Mouse (Mus musculus) hindbrain, embryonic 14.5 days (tissue): ENCODE measurements at regions not wholly inside any gene's neighbourhood (a gene's known extent, or its start where the extent isn't known, plus 50 kb on each side); places are given as distances from the start of the nearest gene placed in this dataset.

Experiments used
- ATAC-seq: fragments of 200-750 bp; cut with Nextera tagmentation; 2 replicates; pipeline ENCODE4 v1.8.0; 2017; ENCODE audit warnings: moderate number of reproducible peaks, mild to moderate bottlenecking, moderate TSS enrichment, moderate library complexity; ENCODE audit not compliant: low FRiP score
- DNase-seq: peaks from one replicate; pipeline ENCODE4 v3.0.0-alpha.2; 2015; ENCODE audit warnings: low spot score
- H3K27ac ChIP-seq: fragments of 300-500 bp; sonication (generic); 2 replicates; pipeline ENCODE4 v1.5.1; 2014; ENCODE audit warnings: mild to moderate bottlenecking, moderate library complexity
- H3K27me3 ChIP-seq: fragments of 300-500 bp; sonication (generic); 2 replicates; pipeline ENCODE4 v1.6.1; 2014; ENCODE audit warnings: mild to moderate bottlenecking, low read length, mixed read lengths; ENCODE audit not compliant: control insufficient read depth, insufficient read depth
- H3K36me3 ChIP-seq: fragments of 300-500 bp; sonication (generic); replicated peaks from 2 replicates; pipeline ENCODE4 v1.6.1; 2014; ENCODE audit not compliant: control insufficient read depth, insufficient read depth
- H3K4me1 ChIP-seq: fragments of 300-500 bp; sonication (generic); replicated peaks from 2 replicates; pipeline ENCODE4 v1.6.1; 2014; ENCODE audit warnings: antibody characterized with exemption, low read length, mixed read lengths; ENCODE audit not compliant: control insufficient read depth, insufficient read depth
- H3K4me2 ChIP-seq: fragments of 300-500 bp; sonication (generic); replicated peaks from 2 replicates; pipeline ENCODE4 v1.6.1; 2014; ENCODE audit warnings: mild to moderate bottlenecking, moderate library complexity
- H3K4me3 ChIP-seq: fragments of 300-500 bp; sonication (generic); replicated peaks from 2 replicates; pipeline ENCODE4 v1.5.1; 2014; ENCODE audit warnings: mild to moderate bottlenecking, low read length
- H3K9ac ChIP-seq: fragments of 300-500 bp; sonication (generic); 2 replicates; pipeline ENCODE4 v1.6.1; 2014
- H3K9me3 ChIP-seq: fragments of 300-500 bp; sonication (generic); 2 replicates; pipeline ENCODE4 v1.6.1; 2016; ENCODE audit warnings: low read length; ENCODE audit not compliant: control insufficient read depth
- WGBS: fragments of 180-500 bp; shearing (Covaris S2); extraction: QIAGEN DNeasy Blood & Tissue Kit; methylation state at CpG from one replicate; pipeline ENCODE4 v1.1.7; 2014; 5-methylcytosine and 5-hydroxymethylcytosine counted together

DNA sequence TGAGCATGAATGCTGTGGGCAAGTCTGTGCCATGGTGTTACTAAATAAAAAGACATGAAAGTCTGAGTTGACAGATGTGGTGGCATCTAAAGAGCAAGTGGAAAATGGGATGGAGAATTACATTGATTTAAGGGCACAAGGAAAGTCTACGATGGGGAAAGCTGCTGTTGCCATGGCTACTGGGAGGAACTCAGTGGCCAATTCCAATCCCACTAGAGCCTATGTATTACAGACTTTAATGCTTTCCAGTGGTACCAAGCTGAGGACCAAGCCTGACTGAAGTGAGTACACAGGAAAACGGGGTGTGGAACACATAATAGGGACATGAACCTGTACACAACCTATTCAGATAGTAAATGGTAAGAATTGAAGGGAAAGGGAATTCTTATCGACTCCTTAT lies 654.9 kb downstream of the Trib2 start:
- H3K4me2 ChIP-seq = no peak overlapping the region
- no peak for DNase-seq
- no peak overlapping the region for H3K4me3 ChIP-seq
- no peak overlapping the region for H3K27ac ChIP-seq
- H3K9ac ChIP-seq = no peak overlapping the region
- H3K4me1 ChIP-seq = no peaks in the 10 kb centered on the region
- no peaks in the 10 kb centered on the region for H3K9me3 ChIP-seq
- H3K36me3 ChIP-seq = no peaks in the 10 kb centered on the region
- H3K27me3 ChIP-seq = no peaks in the 10 kb centered on the region
- WGBS = 59% methylated on average over 3 of the region's 3 CpGs
- ATAC-seq = no peak; the same call in 1 of the 2 replicates

DNA sequence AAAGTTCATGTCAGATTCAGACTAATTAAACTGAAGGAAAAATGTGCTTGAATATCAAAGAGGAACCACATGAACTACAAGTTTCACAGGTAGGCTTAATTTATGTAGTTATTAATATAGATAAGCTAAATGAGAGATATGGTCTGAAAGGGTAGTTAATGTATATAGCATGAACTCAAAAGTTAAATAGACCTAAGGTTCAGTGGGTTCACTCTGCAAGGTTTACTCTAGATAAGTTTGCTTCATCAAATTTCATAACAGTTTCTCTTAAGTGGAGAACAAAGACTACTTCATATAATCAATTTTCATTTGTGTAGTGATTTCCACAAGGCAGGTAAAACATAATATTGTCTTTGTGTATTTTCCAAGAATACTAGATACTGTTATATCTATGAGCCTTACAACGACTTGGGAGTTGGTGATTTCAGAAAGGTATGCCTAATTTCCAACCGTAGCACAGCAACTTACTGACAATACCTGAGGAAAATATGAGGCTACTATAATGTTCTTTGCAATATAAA lies 656.2 kb downstream of the Trib2 start:
- Histone ChIP-seq H3K9me3 (no peaks in the 10 kb centered on the region), H3K36me3 (no peaks in the 10 kb centered on the region)

DNA sequence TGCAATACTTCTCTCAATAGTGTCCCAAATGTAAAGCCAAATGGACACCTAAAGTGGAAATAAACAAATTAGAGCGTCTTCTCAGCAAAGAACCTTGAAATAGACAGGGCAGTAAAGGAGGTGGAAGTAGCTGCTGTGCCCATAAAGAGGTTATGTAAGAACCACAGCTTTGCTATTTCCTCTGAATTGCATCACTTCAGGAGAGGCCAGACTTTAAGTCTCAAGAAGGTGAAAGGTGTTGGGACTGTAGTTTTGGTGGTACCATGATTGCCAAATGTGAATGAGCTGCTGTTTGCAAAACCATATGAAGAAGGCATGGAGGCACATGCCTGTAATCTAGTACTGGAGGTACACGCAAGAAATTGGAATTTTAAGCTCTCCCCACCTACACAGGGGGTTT lies 670.3 kb downstream of the Trib2 start:
- ATAC-seq (no peak), DNase-seq (no peak)
- Histone ChIP-seq H3K4me2 (no peak overlapping the region), H3K27ac (no peak overlapping the region), H3K4me3 (no peak overlapping the region), H3K36me3 (no peaks in the 10 kb centered on the region), H3K27me3 (no peaks in the 10 kb centered on the region), H3K9ac (no peak overlapping the region), H3K9me3 (no peaks in the 10 kb centered on the region), H3K4me1 (no peaks in the 10 kb centered on the region)
- 82% methylated on average over 2 of the region's 2 CpGs for WGBS

More for the DNA sequence above, 656.2 kb downstream of the Trib2 start:
- H3K4me2 ChIP-seq = no peak overlapping the region
- H3K4me1 ChIP-seq = no peaks in the 10 kb centered on the region
- DNase-seq (no peak), ATAC-seq (no peak)
- H3K4me3 ChIP-seq = no peak overlapping the region
- WGBS = 91% methylated on average over 2 of the region's 2 CpGs
- no peak overlapping the region for H3K9ac ChIP-seq
- H3K27me3 ChIP-seq = no peaks in the 10 kb centered on the region
- no peak overlapping the region for H3K27ac ChIP-seq

DNA sequence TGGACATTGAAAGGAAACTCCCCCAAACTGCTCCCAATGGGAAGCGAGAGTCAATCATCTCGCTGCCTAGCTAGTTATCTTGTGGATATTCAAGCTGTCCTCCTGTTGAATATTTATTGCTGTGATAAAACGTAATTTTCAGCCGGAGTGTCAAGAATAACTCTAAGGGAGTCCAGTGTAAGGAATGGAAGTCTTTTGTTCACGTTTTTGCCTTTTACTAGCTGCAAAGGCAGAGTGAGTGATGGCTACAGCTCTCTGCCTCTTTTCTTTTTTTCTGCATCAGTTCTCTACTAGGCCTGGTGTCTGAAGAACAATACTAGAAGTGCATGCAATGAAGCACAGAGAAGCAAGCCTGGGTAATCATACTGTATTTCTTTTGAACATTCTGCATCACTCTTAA lies 679.7 kb downstream of the Trib2 start:
- Histone ChIP-seq H3K4me1 (no peaks in the 10 kb centered on the region), H3K4me3 (no peak overlapping the region), H3K9me3 (no peaks in the 10 kb centered on the region), H3K27ac (no peak overlapping the region), H3K9ac (no peak overlapping the region), H3K4me2 (no peak overlapping the region), H3K27me3 (no peaks in the 10 kb centered on the region), H3K36me3 (no peaks in the 10 kb centered on the region)
- 37% methylated on average over 5 of the region's 5 CpGs for WGBS
- ATAC-seq (no peak), DNase-seq (no peak)

DNA sequence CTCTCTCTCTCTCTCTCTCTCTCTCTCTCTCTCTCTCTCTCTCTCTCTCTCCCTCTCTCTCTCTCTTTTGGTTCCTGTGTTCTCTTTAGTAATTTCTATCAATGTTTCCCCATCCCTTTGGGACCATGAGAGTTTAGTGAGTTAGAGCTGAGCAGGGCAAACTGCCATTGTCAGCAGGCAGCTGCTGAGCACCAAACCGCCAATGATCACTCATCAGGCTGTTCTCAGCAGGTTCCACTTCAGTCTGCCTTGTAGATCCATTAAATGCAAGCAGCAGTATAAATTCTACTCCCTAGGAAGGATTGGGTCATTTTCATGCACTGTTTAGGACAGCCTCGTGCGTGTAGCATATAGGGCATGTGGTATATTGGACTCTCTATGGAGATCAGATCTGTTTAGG lies 692.5 kb downstream of the Trib2 start:
- H3K4me1 ChIP-seq = no peaks in the 10 kb centered on the region
- 62% methylated on average over 3 of the region's 3 CpGs for WGBS
- ATAC-seq = peak; percentile 40; the same call in 1 of the 2 replicates
- no peaks in the 10 kb centered on the region for H3K9me3 ChIP-seq
- H3K27me3 ChIP-seq = no peaks in the 10 kb centered on the region
- H3K4me2 ChIP-seq = no peak overlapping the region
- no peak overlapping the region for H3K9ac ChIP-seq
- no peak overlapping the region for H3K27ac ChIP-seq
- H3K36me3 ChIP-seq = no peaks in the 10 kb centered on the region
- DNase-seq = no peak
- H3K4me3 ChIP-seq = no peak overlapping the region

DNA sequence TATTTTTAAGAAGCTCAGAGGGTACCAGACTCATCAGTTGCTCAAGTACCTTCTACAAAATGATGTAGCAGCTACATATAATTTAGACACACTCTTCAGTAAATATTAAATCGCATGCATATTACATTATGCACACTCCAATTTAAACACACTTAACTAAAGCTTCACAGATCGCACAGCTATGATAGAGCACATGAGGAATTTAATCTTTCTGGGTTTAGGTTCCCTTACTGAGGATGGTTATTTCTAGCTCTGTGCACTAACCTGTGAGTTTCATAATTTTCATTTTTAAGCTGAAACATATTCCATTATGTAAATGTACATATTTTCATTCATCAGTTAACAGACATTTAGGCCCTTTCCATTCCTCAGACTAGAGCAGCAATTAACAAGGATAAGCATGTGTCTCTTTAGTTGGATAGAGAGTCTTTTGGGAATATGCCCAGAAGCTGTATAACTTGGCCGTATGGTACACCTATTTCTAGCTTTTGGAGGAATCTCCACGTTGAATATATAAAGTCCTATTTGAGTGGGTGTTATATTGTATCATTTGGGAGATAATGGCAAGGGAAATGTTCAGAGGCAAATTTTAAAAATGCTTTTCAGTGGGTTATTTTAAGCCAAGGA lies 694.0 kb downstream of the Trib2 start:
- no peak for ATAC-seq

DNA sequence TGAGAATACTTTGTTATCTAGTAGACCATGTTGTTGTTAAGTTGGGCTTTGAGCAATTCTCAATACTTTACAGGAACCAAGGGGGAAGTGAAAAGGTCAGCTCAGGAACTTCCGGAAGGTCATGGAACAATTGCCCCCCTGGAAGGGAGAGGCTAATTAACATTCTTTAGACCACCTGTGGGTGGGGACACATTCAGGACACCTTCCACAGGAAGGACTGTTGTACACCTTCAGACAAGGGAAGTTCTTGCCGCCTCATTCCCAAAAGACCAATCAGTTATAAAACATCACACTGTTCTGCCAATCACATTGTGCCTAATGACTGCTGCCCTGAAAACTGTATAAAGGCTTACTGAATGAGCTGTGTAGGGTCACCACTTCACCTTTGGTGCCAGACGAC lies 701.2 kb downstream of the Trib2 start:
- H3K9ac ChIP-seq = no peak overlapping the region
- no peak for DNase-seq
- no peaks in the 10 kb centered on the region for H3K27me3 ChIP-seq
- H3K9me3 ChIP-seq = no peaks in the 10 kb centered on the region
- WGBS = 93% methylated on average over 3 of the region's 3 CpGs
- no peak overlapping the region for H3K27ac ChIP-seq
- no peak for ATAC-seq
- no peak overlapping the region for H3K4me3 ChIP-seq
- H3K4me2 ChIP-seq = no peak overlapping the region
- H3K4me1 ChIP-seq = no peaks in the 10 kb centered on the region
- H3K36me3 ChIP-seq = no peaks in the 10 kb centered on the region

More for the DNA sequence above, 694.0 kb downstream of the Trib2 start:
- WGBS = 85% methylated on average over 4 of the region's 4 CpGs
- H3K4me3 ChIP-seq = no peak overlapping the region
- DNase-seq = no peak
- no peaks in the 10 kb centered on the region for H3K9me3 ChIP-seq
- H3K27ac ChIP-seq = no peak overlapping the region
- no peak overlapping the region for H3K9ac ChIP-seq
- H3K4me1 ChIP-seq = no peaks in the 10 kb centered on the region
- H3K36me3 ChIP-seq = no peaks in the 10 kb centered on the region
- no peaks in the 10 kb centered on the region for H3K27me3 ChIP-seq
- H3K4me2 ChIP-seq = no peak overlapping the region

DNA sequence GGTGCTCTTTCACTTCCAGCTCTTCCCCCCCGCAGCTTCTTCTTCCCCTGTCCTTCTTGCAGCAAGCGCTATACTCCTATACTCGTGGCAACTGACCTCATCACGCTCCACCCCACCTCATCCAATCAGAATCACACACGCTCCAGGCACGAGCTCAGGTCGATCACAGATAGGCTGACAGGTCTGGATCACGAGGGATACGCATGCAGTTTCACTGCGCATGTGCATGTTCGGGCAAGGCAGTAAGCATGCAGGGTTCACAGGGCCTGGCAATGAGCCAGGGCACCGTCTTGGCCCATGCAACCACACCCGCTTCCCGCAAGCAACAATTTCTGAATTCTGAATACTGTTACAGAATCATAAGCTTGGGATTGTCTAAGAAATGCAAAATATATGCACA lies 701.9 kb downstream of the Trib2 start:
- no peaks in the 10 kb centered on the region for H3K27me3 ChIP-seq
- H3K9me3 ChIP-seq = no peaks in the 10 kb centered on the region
- no peak overlapping the region for H3K4me2 ChIP-seq
- no peaks in the 10 kb centered on the region for H3K4me1 ChIP-seq
- no peaks in the 10 kb centered on the region for H3K36me3 ChIP-seq
- H3K4me3 ChIP-seq = no peak overlapping the region
- 94% methylated on average over 14 of the region's 14 CpGs for WGBS
- ATAC-seq = no peak
- H3K9ac ChIP-seq = no peak overlapping the region
- no peak for DNase-seq
- no peak overlapping the region for H3K27ac ChIP-seq

DNA sequence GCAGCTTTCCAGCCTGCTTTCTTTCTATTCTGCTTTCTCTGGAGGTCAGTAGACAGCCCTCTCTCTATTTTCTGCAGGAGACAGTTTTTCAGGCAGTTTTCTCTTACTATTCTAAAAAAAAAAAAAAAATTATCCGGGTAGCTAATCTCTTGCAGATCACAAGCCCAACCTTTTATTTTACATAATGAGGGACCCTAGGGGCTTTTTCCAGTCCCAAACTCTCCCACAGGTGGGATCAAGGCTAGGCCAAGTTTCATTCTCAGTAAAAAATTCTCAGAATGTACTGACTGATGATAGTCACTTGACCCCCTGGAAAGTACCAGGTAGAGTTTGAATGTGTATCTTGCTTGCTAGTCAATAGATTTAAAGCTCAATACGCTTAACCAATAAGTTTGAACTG lies 705.7 kb downstream of the Trib2 start:
- no peak overlapping the region for H3K4me2 ChIP-seq
- ATAC-seq = no peak
- no peak overlapping the region for H3K9ac ChIP-seq
- H3K27ac ChIP-seq = no peak overlapping the region
- H3K9me3 ChIP-seq = no peaks in the 10 kb centered on the region
- DNase-seq = no peak
- no peaks in the 10 kb centered on the region for H3K4me1 ChIP-seq
- WGBS = 83% methylated on average over 2 of the region's 2 CpGs
- H3K36me3 ChIP-seq = no peaks in the 10 kb centered on the region
- no peak overlapping the region for H3K4me3 ChIP-seq
- H3K27me3 ChIP-seq = no peaks in the 10 kb centered on the region

DNA sequence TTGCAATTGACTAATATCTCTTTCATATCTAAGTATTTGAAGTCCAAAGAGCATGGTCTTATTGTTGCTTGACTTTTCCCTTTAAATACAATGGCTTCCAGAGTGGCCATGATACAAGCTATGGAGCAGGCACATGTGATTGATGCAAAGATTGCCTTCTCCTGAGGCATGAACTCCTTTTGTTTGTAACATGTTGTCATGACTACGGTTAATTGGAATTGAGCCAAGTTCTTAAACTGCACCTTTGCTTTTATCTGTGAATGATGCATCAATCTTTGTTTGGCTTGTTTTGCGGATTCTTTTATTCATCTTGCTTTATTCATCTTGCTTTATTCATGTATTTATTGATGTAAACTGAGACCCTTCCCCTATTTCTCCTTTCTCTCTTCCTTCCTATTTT lies 711.8 kb downstream of the Trib2 start:
- ATAC-seq = no peak
- H3K9me3 ChIP-seq = no peaks in the 10 kb centered on the region
- no peak overlapping the region for H3K4me2 ChIP-seq
- no peaks in the 10 kb centered on the region for H3K36me3 ChIP-seq
- 71% methylated on average over 2 of the region's 2 CpGs for WGBS
- H3K9ac ChIP-seq = no peak overlapping the region
- no peaks in the 10 kb centered on the region for H3K4me1 ChIP-seq
- H3K4me3 ChIP-seq = no peak overlapping the region
- H3K27me3 ChIP-seq = no peaks in the 10 kb centered on the region
- peak; percentile 36 for DNase-seq
- H3K27ac ChIP-seq = no peak overlapping the region
